Mouse (Mus musculus) limb, embryonic 14.5 days (tissue): ENCODE measurements around the gene Dgkg. TPM values are rescaled to one million over a fixed set of nuclear protein-coding genes. Genes with fewer than 3 reads are reported as not detected.
A peak's percentile ranks its signal among the peaks of the same experiment; 100 is the strongest.

Experiments used
- ATAC-seq: fragments of 200-750 bp; cut with Nextera tagmentation; 2 replicates; pipeline ENCODE4 v1.8.0; 2017; ENCODE audit warnings: low read depth, moderate number of reproducible peaks, moderate TSS enrichment; ENCODE audit not compliant: low FRiP score
- DNase-seq: peaks from one replicate; pipeline ENCODE4 v3.0.0-alpha.2; 2015; ENCODE audit warnings: low spot score
- H3K27ac ChIP-seq: fragments of 300-500 bp; sonication (generic); replicated peaks from 2 replicates; pipeline ENCODE4 v1.5.1; 2014; ENCODE audit warnings: low read depth, mild to moderate bottlenecking, low read length, moderate library complexity, mixed read lengths
- H3K27me3 ChIP-seq: fragments of 300-500 bp; sonication (generic); 2 replicates; pipeline ENCODE4 v1.6.1; 2014; ENCODE audit warnings: low read length, mixed read lengths; ENCODE audit not compliant: control insufficient read depth, insufficient read depth
- H3K36me3 ChIP-seq: fragments of 300-500 bp; sonication (generic); 2 replicates; pipeline ENCODE4 v1.6.1; 2014; ENCODE audit warnings: mild to moderate bottlenecking, low read length, moderate library complexity, mixed read lengths; ENCODE audit not compliant: control insufficient read depth, insufficient read depth
- H3K4me1 ChIP-seq: fragments of 300-500 bp; sonication (generic); 2 replicates; pipeline ENCODE4 v1.6.1; 2014; ENCODE audit warnings: antibody characterized with exemption, low read length, mixed read lengths; ENCODE audit not compliant: control insufficient read depth, insufficient read depth
- H3K4me2 ChIP-seq: fragments of 300-500 bp; sonication (generic); replicated peaks from 2 replicates; pipeline ENCODE4 v1.6.1; 2014; ENCODE audit warnings: low read depth, mild to moderate bottlenecking, low read length, moderate library complexity; ENCODE audit not compliant: severe bottlenecking
- H3K4me3 ChIP-seq: fragments of 300-500 bp; sonication (generic); replicated peaks from 2 replicates; pipeline ENCODE4 v1.5.1; 2014; ENCODE audit warnings: low read length
- H3K9ac ChIP-seq: fragments of 300-500 bp; sonication (generic); 2 replicates; pipeline ENCODE4 v1.6.1; 2014; ENCODE audit warnings: mild to moderate bottlenecking, low read depth, low read length, moderate library complexity; ENCODE audit not compliant: severe bottlenecking
- H3K9me3 ChIP-seq: fragments of 300-500 bp; sonication (generic); 2 replicates; pipeline ENCODE4 v1.6.1; 2016; ENCODE audit warnings: low read length; ENCODE audit not compliant: control insufficient read depth
- POLR2A ChIP-seq: fragments of 200-500 bp; IDR thresholded peaks from 2 replicates; pipeline ENCODE4 v1.8.0; 2012; ENCODE audit warnings: inconsistent platforms, mild to moderate bottlenecking, moderate library complexity, borderline replicate concordance; ENCODE audit not compliant: insufficient read depth, insufficient read length; ENCODE audit errors: extremely low read depth
- WGBS: fragments of 180-500 bp; shearing (Covaris S2); extraction: QIAGEN DNeasy Blood & Tissue Kit; methylation state at CpG from one replicate; pipeline ENCODE4 v1.1.7; 2014; 5-methylcytosine and 5-hydroxymethylcytosine counted together
- polyA plus RNA-seq, 2 experiments: library from polyadenylated mRNA; depleted of rRNA in 1 of 2; stranded (reverse) in 1 of 2; unstranded in 1 of 2; fragments of >200 nt; fragmentation: Nextera tagmentation in 1 of 2; extraction: Ambion mirVana in 1 of 2; gene quantifications; 2 replicates each; pipeline versions ENCODE4 v1.2.1 to v1.2.3; 2012 to 2014

Dgkg gene
- polyA plus RNA-seq, 2 experiments = 0.08 to 0.26 TPM

DNA sequence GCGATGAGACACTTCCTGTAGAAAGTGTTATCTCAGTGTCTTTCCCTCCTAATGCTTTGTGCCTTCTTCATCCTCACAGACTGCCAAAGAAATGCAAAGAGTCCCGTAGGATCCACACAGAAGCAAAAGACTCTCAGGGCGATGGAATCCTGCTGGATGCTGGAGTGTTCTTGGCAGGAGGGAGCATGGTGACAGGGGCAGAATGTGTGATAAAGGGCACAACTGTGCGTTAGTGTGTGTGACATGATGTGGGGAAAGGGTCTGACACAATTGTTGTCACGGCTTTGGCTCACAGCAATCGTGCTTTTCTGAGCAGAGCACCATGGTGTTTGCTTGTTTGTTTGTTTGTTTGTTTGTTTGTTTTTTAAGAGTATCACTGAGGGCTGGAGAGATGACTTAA is 208.9 kb downstream of the Dgkg start:
- H3K27me3 ChIP-seq = no peaks in the 10 kb centered on the region
- TF ChIP-seq POLR2A = no peak
- no peak overlapping the region for H3K9ac ChIP-seq
- no peaks in the 10 kb centered on the region for H3K9me3 ChIP-seq
- no peak for DNase-seq
- 85% methylated on average over 6 of the region's 6 CpGs for WGBS
- no peaks in the 10 kb centered on the region for H3K36me3 ChIP-seq
- no peak overlapping the region for H3K27ac ChIP-seq
- ATAC-seq = no peak
- peaks cover 4% of the 10 kb centered on the region; the same call in 1 of the 2 replicates for H3K4me1 ChIP-seq
- H3K4me3 ChIP-seq = no peak overlapping the region
- H3K4me2 ChIP-seq = no peak overlapping the region

DNA sequence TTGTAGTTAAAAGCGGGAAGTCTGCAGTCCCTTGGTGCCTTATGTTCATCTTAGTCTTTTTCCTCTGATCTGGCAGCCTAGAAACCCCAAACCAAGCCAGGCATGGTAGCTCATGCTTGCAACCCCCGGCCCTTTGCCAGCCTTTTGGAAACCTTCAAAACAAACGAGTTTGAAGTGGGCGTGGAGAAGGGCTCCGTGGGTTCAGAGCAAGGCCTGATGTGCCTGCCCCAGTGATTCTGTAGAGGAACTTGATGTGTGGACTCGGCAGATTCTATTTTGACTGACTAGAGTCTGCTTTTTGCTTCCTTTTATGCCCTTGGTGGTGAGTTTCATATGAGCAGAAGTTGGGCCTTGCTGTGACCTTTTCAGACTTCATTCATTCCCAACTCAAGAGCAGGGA is 212.2 kb downstream of the Dgkg start:
- Histone ChIP-seq H3K4me1 (peaks cover 12% of the 10 kb centered on the region), H3K27me3 (no peaks in the 10 kb centered on the region), H3K9ac (no peak overlapping the region), H3K36me3 (no peaks in the 10 kb centered on the region), H3K9me3 (no peaks in the 10 kb centered on the region), H3K4me2 (no peak overlapping the region), H3K27ac (no peak overlapping the region), H3K4me3 (no peak overlapping the region)
- DNase-seq = no peak
- WGBS = 49% methylated on average over 6 of the region's 6 CpGs
- no peak for TF ChIP-seq POLR2A
- no peak for ATAC-seq

GRCm38 (mm10) chr16:22442202-22442601 is 214.8 kb downstream of the Dgkg start:
- Histone ChIP-seq H3K9me3 (no peaks in the 10 kb centered on the region), H3K27me3 (no peaks in the 10 kb centered on the region), H3K4me1 (peaks cover 12% of the 10 kb centered on the region), H3K9ac (no peak overlapping the region), H3K27ac (no peak overlapping the region), H3K4me2 (no peak overlapping the region), H3K4me3 (no peak overlapping the region), H3K36me3 (no peaks in the 10 kb centered on the region)
- TF ChIP-seq POLR2A = no peak
- ATAC-seq (no peak), DNase-seq (no peak)
- 69% methylated on average over 7 of the region's 7 CpGs for WGBS

- DNase-seq (no peak), ATAC-seq (no peak)
- H3K9me3 ChIP-seq = no peaks in the 10 kb centered on the region
- WGBS = 72% methylated on average over 4 of the region's 4 CpGs
- H3K4me3 ChIP-seq = no peak overlapping the region
- no peak overlapping the region for H3K4me2 ChIP-seq
- H3K27me3 ChIP-seq = no peaks in the 10 kb centered on the region
- H3K4me1 ChIP-seq = peaks cover 12% of the 10 kb centered on the region
- H3K36me3 ChIP-seq = no peaks in the 10 kb centered on the region
- no peak for TF ChIP-seq POLR2A
- no peak overlapping the region for H3K27ac ChIP-seq
- H3K9ac ChIP-seq = no peak overlapping the region
These were observed 215.7 kb downstream of the Dgkg start for GRCm38 (mm10) chr16:22441317-22441716.

DNA sequence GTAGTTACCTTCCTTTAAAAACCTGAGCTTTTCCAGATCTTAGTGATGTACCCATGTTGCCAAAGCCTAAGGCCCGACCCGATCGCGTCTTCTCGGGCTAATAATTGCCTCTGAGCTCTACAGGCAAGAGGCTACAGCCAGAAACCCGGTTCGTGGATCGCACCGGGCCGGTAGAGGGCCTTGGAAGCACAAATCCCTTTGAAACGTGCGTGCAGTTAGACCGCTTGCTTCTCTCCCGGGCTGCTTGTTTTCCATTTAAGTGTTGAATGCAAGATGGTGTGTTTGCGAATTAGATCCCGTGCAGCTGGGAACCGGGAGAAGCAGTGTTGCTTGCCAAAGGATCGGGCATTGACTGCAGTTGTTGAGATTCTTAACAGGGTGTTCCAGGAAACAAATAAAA is 216.8 kb downstream of the Dgkg start:
- Histone ChIP-seq H3K36me3 (peaks cover 4% of the 10 kb centered on the region), H3K9me3 (no peaks in the 10 kb centered on the region), H3K4me3 (peak overlapping the region; percentile 87), H3K4me2 (peak overlapping the region; percentile 98), H3K4me1 (peaks cover 12% of the 10 kb centered on the region), H3K27ac (peak overlapping the region; percentile 81), H3K27me3 (no peaks in the 10 kb centered on the region), H3K9ac (peak overlapping the region; percentile 40)
- WGBS = 1% methylated on average over 18 of the region's 18 CpGs
- no peak for TF ChIP-seq POLR2A
- DNase-seq (peak; percentile 76), ATAC-seq (no peak)

DNA sequence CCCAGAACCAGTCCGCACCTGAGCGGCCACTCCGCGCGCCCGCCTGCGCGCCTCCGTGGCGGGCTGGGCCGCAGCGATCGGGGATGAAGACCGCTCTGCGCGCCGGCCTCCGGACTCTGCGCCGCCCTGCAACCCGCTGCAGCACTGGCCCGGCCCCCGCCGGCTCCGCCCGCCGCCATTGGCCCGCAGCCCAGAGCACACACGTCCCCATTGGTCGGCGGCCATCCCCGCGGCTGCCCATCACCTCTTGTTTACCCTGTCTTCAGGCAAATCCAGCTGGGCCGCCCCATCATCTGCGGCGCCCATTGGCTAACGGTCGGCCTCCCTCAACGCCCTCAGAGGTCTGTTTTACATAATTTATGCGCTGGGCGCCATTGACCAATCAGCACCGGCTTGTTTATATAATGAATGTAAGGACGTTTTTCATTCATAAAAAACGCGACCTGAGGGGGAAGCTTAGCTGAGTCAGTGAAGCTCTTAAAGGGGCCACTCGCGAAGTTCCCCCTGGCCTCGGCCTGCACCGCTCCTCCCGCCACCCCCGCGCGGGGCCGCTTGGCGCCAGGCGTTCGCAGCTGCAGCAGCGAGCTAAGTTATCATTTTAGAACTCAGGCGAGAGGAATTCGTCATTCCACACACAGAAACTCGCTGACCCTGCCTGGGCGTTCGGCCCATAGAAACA is 217.4 kb downstream of the Dgkg start, which contains the start of gene Etv5:
Gene Etv5, minus strand, starts transcription at position 221 of the 679 bp plus-strand sequence.
- peak within 1 kb of the TSS; percentile 98 for H3K4me2 ChIP-seq
- no peaks in the 10 kb centered on the region for H3K9me3 ChIP-seq
- H3K36me3 ChIP-seq = peaks cover 8% of the 10 kb centered on the region
- WGBS = 5% methylated on average over 51 of the region's 63 CpGs
- H3K27ac ChIP-seq = peak within 1 kb of the TSS; percentile 81
- DNase-seq = peak; percentile 99
- TF ChIP-seq POLR2A = peak; percentile 91; the same call in 1 of the 2 replicates
- no peaks in the 10 kb centered on the region for H3K27me3 ChIP-seq
- peaks cover 12% of the 10 kb centered on the region for H3K4me1 ChIP-seq
- peak within 1 kb of the TSS; percentile 86 for H3K9ac ChIP-seq
- peak within 1 kb of the TSS; percentile 87 for H3K4me3 ChIP-seq
- peak; percentile 98 for ATAC-seq
